Mouse (Mus musculus) hematopoietic stem cell, adult 5-6 weeks (primary cell): Measurements from ENCODE around the gene Ror1. TPM values are rescaled to one million over a fixed set of nuclear protein-coding genes. Genes with fewer than 3 reads are reported as not detected.

Experiments
- ATAC-seq, 2 experiments: fragments of 125-278 bp in 1 of 2; replicated peaks in 1 of 2; 2 replicates each; pipeline ENCODE4 v1.8.0; 2016 to 2017; ENCODE audit warnings: inconsistent platforms in 2 of 2, mild to moderate bottlenecking in 2 of 2, moderate number of reproducible peaks in 2 of 2, low read depth in 1 of 2, moderate TSS enrichment in 1 of 2; ENCODE audit not compliant: low FRiP score in 2 of 2, poor library complexity in 2 of 2, severe bottlenecking in 2 of 2, insufficient read depth in 1 of 2, low TSS enrichment in 1 of 2
- total RNA-seq: library from RNA; stranded (forward); fragments of 172-1452, 232-1000 nt; gene quantifications from 2 replicates; pipeline ENCODE4 v1.2.3, GENCODE M21; 2017

The Ror1 gene
- total RNA-seq, 1 experiment from 2014 or later, result 0.35 TPM

- no peak for ATAC-seq
Observed at GRCm38 (mm10) chr4:100426101-100426500, 330.5 kb downstream of the Ror1 start.

- no peak for ATAC-seq
Observed at GRCm38 (mm10) chr4:100429371-100429900, 333.8 kb downstream of the Ror1 start.

GRCm38 (mm10) chr4:100435281-100436168 is 339.9 kb downstream of the Ror1 start:
- ATAC-seq, result no peak

GRCm38 (mm10) chr4:100436169-100436547 is 340.6 kb downstream of the Ror1 start:
- no peak for ATAC-seq

GRCm38 (mm10) chr4:100446897-100447296 is 351.3 kb downstream of the Ror1 start:
- ATAC-seq, result no peak

- no peak for ATAC-seq
Observed at GRCm38 (mm10) chr4:100462493-100463120, 367.0 kb downstream of the Ror1 start.

GRCm38 (mm10) chr4:100478592-100479321 is 383.2 kb downstream of the Ror1 start, which contains the start of gene Ube2u:
Ube2u (plus strand) TSS chr4:100478849.
- 0 out of 4 replicates have a peak, but pooled peaks of 1 of the 2 experiments have one; percentile 29 for ATAC-seq

GRCm38 (mm10) chr4:100488447-100488846 is 392.9 kb downstream of the Ror1 start:
- ATAC-seq, result peak; percentile 42 to 49; a peak in 2 of 4 replicates

Other genes with a start within 250 kb of the Ror1 start
- 33.8 and 35.6 TPM in 2 replicates for gene Pgm1, start 166.4 kb upstream of the Ror1 start, total RNA-seq
- gene Itgb3bp, start 166.0 kb upstream of the Ror1 start, total RNA-seq, result 36.7 and 38.1 TPM in 2 replicates